Mouse (Mus musculus) hindbrain, embryonic 15.5 days (tissue): Measurements from ENCODE around the gene Dab2ip. TPM values are rescaled to one million over a fixed set of nuclear protein-coding genes. Genes with fewer than 3 reads are reported as not detected.

Experiments
- ATAC-seq: fragments of 200-750 bp; cut with Nextera tagmentation; 2 replicates; pipeline ENCODE4 v1.8.0; 2017; ENCODE audit warnings: low read depth, moderate number of reproducible peaks, moderate TSS enrichment; ENCODE audit not compliant: low FRiP score
- H3K27ac ChIP-seq: fragments of 300-500 bp; sonication (generic); replicated peaks from 2 replicates; pipeline ENCODE4 v1.5.1; 2015; ENCODE audit warnings: mild to moderate bottlenecking, inconsistent platforms
- H3K27me3 ChIP-seq: fragments of 300-500 bp; sonication (generic); 2 replicates; pipeline ENCODE4 v1.6.1; 2015; ENCODE audit warnings: control low read depth, inconsistent platforms
- H3K36me3 ChIP-seq: fragments of 300-500 bp; sonication (generic); 2 replicates; pipeline ENCODE4 v1.6.1; 2015; ENCODE audit warnings: control low read depth, inconsistent platforms
- H3K4me1 ChIP-seq: fragments of 300-500 bp; sonication (generic); replicated peaks from 2 replicates; pipeline ENCODE4 v1.6.1; 2015; ENCODE audit warnings: control low read depth, inconsistent platforms
- H3K4me2 ChIP-seq: fragments of 300-500 bp; sonication (generic); 2 replicates; pipeline ENCODE4 v1.6.1; 2015; ENCODE audit warnings: moderate library complexity, mild to moderate bottlenecking, inconsistent platforms
- H3K4me3 ChIP-seq: fragments of 300-500 bp; sonication (generic); 2 replicates; pipeline ENCODE4 v1.5.1; 2015; ENCODE audit warnings: mild to moderate bottlenecking, inconsistent platforms
- H3K9ac ChIP-seq: fragments of 300-500 bp; sonication (generic); 2 replicates; pipeline ENCODE4 v1.6.1; 2015; ENCODE audit warnings: inconsistent platforms
- H3K9me3 ChIP-seq: fragments of 300-500 bp; sonication (generic); 2 replicates; pipeline ENCODE4 v1.6.1; 2016; ENCODE audit warnings: control low read depth, inconsistent platforms
- WGBS: fragments of 180-500 bp; shearing (Covaris S2); methylation state at CpG from one replicate; pipeline ENCODE4 v1.1.7; 2015; 5-methylcytosine and 5-hydroxymethylcytosine counted together
- polyA plus RNA-seq: library from polyadenylated mRNA; unstranded; fragments of >200 nt; fragmentation: Nextera tagmentation; extraction: Ambion mirVana; gene quantifications from 2 replicates; pipeline ENCODE4 v1.2.1, GENCODE M21; 2015

The Dab2ip gene
- polyA plus RNA-seq, 1 experiment from 2014 or later, result 70.7 TPM

DNA sequence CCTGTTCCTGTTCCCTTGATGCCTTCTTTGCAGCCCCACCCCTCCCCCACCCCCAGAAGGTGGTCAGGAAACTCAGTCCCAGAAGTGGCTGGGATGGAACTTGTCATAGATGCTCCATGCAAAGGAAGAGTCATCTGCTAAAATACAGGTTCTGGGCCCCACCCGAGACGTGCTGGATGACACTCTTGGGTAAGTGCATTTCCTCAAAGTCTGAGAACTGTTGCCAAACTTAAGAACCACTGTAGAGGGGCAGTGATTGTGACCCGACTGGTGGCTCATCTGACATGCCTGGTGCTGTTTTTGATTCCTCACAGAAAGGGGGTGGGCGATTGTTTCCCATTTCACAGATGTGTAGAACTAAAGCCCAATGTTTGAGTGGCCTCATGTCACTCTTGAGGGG lies 111.7 kb downstream of the Dab2ip start:
- WGBS, result 79% methylated on average over 4 of the region's 4 CpGs
- no peak overlapping the region for H3K4me3 ChIP-seq
- no peak overlapping the region for H3K27ac ChIP-seq
- H3K4me1 ChIP-seq, result peaks cover 94% of the 10 kb centered on the region
- H3K4me2 ChIP-seq, result no peak overlapping the region
- H3K36me3 ChIP-seq, result no peaks in the 10 kb centered on the region
- no peak for ATAC-seq
- no peak overlapping the region for H3K9ac ChIP-seq
- no peaks in the 10 kb centered on the region for H3K27me3 ChIP-seq
- H3K9me3 ChIP-seq, result no peaks in the 10 kb centered on the region

DNA sequence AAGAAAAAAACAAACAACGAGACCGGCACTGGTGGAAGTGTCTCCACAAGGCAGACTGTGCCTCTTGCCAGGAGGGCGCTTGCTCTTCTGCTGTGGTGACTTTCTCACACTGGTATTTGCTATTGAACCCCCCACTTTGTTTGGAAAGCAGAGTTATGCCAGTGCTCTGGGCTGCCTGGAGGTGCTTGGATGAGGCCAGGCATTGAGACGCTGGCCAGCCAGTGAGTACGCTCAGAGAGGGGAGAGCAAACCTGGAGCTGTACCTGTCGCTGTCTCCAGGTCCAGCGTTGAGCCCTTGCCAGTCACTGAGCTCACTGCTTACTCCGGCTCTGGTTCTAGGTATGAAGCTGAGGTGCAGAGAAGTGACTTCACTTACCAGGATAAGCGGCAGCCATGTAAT lies 112.2 kb downstream of the Dab2ip start:
- Histone ChIP-seq H3K4me3 (no peak overlapping the region), H3K27me3 (no peaks in the 10 kb centered on the region), H3K4me1 (peaks cover 94% of the 10 kb centered on the region), H3K36me3 (no peaks in the 10 kb centered on the region), H3K4me2 (no peak overlapping the region), H3K9ac (no peak overlapping the region), H3K27ac (no peak overlapping the region), H3K9me3 (no peaks in the 10 kb centered on the region)
- whole genome bisulfite sequencing, result 84% methylated on average over 9 of the region's 9 CpGs
- no peak for ATAC-seq

DNA sequence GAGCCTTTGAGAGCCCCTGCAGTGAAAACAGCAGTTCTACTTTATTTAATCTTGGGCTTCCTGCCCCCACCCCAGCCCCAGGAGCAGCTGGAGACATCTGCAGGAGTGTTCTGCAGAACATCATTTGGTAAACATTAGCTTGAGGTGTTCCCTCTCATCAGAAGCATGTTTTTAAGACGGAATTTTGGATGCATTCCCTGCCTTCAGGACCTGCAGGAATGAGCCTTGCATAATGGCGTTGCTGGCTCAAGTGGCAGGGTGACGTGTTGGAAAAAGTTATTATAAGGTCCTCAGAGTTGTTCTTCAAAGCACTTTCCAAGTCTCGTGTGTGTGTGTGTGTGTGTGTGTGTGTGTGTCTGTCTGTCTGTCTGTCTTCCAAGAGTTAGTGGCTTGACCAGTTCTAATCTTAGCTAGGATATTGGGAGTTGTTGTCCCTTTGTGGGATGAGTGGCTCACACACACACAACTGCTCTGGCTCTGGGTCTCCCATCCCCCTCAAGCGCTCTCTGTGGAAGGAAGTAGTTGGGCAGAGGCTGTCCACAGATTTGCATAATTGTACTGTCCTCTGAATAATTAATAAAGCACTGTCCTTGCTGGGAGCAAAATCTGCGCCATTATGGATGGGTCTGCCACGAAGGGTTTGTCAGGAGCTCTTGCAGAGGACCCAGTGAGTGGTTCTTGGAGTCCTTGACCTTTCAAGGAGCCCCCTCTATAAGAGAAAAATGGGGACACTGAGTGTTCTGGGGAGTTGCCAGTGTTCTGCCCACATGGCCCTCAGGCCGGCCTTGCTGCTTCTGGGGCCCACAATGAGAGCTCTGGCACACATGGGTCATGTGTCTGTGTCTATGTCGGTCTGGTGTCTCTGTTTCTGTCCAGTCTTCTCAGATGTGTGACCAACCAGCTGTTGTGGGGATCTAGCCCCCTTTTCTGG lies 114.2 kb downstream of the Dab2ip start:
- WGBS, result 53% methylated on average over 9 of the region's 9 CpGs
- no peak overlapping the region for H3K27ac ChIP-seq
- H3K9me3 ChIP-seq, result no peaks in the 10 kb centered on the region
- no peaks in the 10 kb centered on the region for H3K27me3 ChIP-seq
- no peak overlapping the region for H3K9ac ChIP-seq
- H3K4me3 ChIP-seq, result no peak overlapping the region
- ATAC-seq, result no peak
- no peaks in the 10 kb centered on the region for H3K36me3 ChIP-seq
- H3K4me1 ChIP-seq, result peaks cover 98% of the 10 kb centered on the region
- H3K4me2 ChIP-seq, result no peak overlapping the region

DNA sequence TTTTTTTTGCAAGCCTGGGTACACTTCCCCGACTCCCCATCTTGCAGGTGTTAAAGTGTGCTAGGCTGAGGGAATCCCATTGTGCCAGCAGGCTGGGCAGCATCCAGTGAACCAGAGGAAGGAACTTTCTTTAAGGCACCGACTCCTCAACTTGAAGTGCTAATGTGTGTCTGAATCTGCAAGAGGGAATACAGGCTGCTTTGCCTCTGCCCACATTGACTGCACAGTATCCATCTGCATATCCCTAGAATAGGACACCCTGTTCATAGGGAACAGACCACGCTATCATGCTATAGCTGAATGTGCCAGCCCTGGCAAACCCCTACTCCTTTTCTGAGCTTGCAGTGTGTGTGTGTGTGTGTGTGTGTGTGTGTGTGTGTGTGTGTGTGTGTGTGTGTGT lies 115.1 kb downstream of the Dab2ip start:
- Histone ChIP-seq H3K4me2 (no peak overlapping the region), H3K4me3 (no peak overlapping the region), H3K4me1 (peaks cover 98% of the 10 kb centered on the region), H3K27ac (no peak overlapping the region), H3K9me3 (no peaks in the 10 kb centered on the region), H3K36me3 (no peaks in the 10 kb centered on the region), H3K9ac (no peak overlapping the region), H3K27me3 (no peaks in the 10 kb centered on the region)
- 83% methylated on average over 3 of the region's 3 CpGs for WGBS
- ATAC-seq, result no peak

DNA sequence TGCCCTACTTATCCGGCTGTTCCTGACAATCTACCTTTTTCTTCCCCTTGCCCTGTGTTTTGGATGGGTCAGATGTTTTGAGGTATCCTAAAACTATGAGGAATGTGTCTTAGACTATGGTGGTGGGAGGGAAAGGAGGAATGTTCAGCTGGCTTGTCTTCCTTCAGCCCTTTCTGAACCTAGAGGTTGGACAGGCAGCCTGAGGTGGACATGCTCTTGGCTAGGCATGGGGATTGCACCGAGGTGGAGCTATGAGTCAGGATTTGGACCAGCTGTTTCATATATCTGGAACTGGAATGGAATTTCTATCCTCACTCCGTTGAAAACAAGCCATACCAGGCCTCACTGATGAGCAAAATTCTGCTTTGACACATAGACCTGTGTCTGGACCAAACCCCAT lies 115.9 kb downstream of the Dab2ip start:
- Histone ChIP-seq H3K9ac (no peak overlapping the region), H3K4me3 (no peak overlapping the region), H3K4me1 (peaks cover 98% of the 10 kb centered on the region), H3K4me2 (no peak overlapping the region), H3K27ac (no peak overlapping the region), H3K36me3 (no peaks in the 10 kb centered on the region), H3K27me3 (no peaks in the 10 kb centered on the region), H3K9me3 (no peaks in the 10 kb centered on the region)
- ATAC-seq, result no peak
- WGBS, result 69% methylated on average over 3 of the region's 3 CpGs

DNA sequence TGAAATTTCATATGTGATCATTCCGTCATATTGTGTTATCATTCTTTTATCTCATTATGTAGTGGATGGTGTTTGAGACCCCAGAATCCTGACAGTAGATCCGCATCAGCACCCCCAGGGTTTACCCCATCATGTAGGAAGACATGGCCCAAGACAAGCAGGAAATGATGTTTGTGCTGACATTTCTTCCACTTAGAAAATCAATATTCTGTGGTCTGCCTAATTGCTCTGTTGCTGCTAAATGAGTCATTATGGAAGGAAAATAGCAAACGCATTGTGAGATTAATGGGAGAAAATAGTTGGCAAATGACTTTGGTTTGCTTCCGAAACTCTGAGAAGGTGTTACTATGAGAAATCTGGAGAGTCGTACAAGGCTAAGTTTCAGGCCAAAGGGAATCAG lies 116.4 kb downstream of the Dab2ip start:
- Histone ChIP-seq H3K36me3 (no peaks in the 10 kb centered on the region), H3K9ac (no peak overlapping the region), H3K4me3 (no peak overlapping the region), H3K27ac (no peak overlapping the region), H3K4me2 (no peak overlapping the region), H3K4me1 (peaks cover 98% of the 10 kb centered on the region), H3K27me3 (no peaks in the 10 kb centered on the region), H3K9me3 (no peaks in the 10 kb centered on the region)
- WGBS, result 69% methylated on average over 5 of the region's 5 CpGs
- no peak for ATAC-seq

DNA sequence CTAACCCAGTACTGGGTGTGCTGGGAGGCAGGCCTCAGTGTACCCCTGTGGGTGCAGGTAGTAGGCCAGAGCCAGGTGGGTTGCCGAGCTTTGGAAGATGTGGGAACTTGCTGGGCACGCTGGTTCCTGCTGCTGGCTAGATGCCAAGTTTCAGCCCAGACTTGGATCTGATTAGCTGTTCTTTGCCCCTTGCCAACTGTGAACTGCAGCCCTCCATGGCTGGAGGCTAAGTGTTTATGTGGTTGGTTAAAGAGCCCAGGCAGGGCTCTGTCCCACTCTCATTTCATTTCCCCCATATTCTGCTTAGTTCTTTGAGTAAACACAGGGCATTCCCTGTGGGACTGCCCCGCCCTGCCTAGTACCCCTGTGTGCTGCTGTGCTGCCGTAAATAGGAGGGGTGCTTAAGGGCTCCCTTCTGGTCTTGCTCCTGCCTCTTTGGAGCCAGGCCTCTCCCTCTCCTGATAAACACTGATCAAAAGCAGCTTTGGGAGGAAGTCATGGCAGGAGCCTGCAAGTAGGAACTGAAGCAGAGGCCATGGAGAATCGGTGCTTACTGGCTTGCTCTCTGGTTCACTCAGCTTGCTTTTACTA lies 118.1 kb downstream of the Dab2ip start:
- 34% methylated on average over 5 of the region's 5 CpGs for WGBS
- no peak overlapping the region for H3K9ac ChIP-seq
- no peak for ATAC-seq

DNA sequence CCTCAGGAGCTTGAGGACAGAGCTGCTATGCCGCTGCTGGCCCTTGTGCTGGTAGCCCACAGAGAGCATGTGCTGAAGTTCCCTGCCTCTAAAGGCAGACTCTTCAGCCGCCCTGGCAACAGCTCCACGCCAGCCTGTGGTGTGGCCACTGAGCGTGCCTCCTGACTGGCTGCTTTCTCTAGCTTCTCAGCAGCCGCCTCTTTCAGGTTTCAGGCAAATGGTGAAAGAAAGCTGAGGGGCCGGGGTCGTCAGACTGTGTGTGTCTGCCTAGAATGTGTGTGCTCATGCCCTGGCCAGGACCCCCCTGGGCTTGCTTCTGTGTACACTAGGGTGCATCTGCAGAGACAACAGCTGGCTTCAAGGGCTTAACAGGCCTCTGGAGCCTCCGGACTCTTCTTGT lies 119.8 kb downstream of the Dab2ip start:
- WGBS, result 6% methylated on average over 8 of the region's 8 CpGs
- no peaks in the 10 kb centered on the region for H3K27me3 ChIP-seq
- no peaks in the 10 kb centered on the region for H3K9me3 ChIP-seq
- peak overlapping the region; percentile 78 for H3K27ac ChIP-seq
- H3K4me1 ChIP-seq, result peaks cover 94% of the 10 kb centered on the region
- peak; percentile 72 for ATAC-seq
- H3K4me3 ChIP-seq, result no peak overlapping the region
- H3K9ac ChIP-seq, result no peak overlapping the region
- H3K36me3 ChIP-seq, result no peaks in the 10 kb centered on the region
- peak overlapping the region; percentile 3; the same call in 1 of the 2 replicates for H3K4me2 ChIP-seq

More for the DNA sequence above, 118.1 kb downstream of the Dab2ip start:
- H3K4me3 ChIP-seq, result no peak overlapping the region
- no peaks in the 10 kb centered on the region for H3K27me3 ChIP-seq
- H3K27ac ChIP-seq, result peak overlapping the region; percentile 70
- no peaks in the 10 kb centered on the region for H3K36me3 ChIP-seq
- peaks cover 98% of the 10 kb centered on the region for H3K4me1 ChIP-seq
- H3K4me2 ChIP-seq, result no peak overlapping the region
- H3K9me3 ChIP-seq, result no peaks in the 10 kb centered on the region

DNA sequence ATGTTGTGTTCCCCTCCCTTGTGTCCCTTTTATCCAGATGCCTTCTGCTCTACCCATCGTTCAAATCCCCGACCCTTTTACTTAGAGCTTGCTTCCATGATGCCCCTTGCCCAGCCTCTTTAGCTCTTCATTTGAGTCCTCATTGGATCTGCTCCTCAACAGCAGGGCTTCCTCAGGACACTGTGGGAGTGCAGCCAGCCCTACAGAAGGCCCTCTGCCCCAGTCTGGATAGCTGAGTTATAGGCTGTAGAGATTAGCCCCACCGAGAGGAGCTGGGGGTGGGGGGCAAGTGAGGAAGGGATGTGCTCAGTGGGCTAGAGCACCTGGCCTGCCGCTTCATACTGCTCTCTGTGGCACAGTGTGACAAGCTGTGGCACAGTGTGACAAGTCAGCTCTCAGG lies 120.4 kb downstream of the Dab2ip start:
- Histone ChIP-seq H3K27ac (peak overlapping the region; percentile 78), H3K9ac (no peak overlapping the region), H3K27me3 (no peaks in the 10 kb centered on the region), H3K36me3 (no peaks in the 10 kb centered on the region), H3K4me1 (peaks cover 94% of the 10 kb centered on the region), H3K9me3 (no peaks in the 10 kb centered on the region), H3K4me2 (no peak overlapping the region), H3K4me3 (no peak overlapping the region)
- 33% methylated on average over 4 of the region's 4 CpGs for WGBS
- no peak for ATAC-seq

DNA sequence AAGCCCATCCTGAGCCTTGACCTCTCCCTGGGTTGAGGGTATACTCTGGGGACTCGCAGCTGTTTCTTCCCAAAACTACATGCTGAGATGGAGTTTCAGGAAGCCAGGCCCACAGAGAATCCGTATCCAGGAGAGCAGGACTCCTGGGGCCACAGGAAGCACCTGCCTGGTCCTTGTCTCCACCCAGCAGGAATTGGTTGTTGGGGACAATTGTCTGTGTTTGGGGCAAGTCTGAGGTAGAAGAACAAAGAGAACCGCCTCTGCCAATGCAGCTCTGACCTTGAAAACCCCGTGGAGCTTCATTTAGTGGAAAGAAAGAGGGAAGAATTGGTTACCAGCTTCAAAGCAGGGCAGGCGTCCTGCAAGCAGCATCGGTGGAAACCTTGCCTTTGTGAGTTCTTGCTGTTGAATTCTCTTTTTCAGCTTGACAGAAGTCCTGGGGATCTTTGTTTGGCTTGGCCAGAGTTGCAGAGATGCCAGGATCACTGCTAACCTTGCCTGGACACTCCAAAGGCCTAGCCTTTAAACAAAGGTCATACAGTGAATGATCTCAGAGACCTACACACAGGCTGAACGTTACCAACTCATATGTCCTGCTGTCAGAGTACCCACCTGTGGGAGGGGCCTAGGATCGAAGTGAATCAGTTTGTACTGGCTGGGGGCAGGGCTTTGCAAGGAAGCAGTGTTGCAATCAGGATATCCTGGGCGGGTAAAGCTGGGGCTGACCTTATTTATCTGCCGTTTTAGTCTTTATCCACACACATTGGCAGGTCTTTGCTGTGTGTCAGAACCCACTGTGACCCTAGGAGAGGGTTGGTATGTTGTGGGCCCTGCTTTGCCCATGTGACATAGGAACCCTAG lies 122.0 kb downstream of the Dab2ip start:
- Histone ChIP-seq H3K4me2 (no peak overlapping the region), H3K9ac (no peak overlapping the region), H3K27me3 (no peaks in the 10 kb centered on the region), H3K4me1 (peaks cover 95% of the 10 kb centered on the region), H3K27ac (peak overlapping the region; percentile 10; the same call in 1 of the 2 replicates), H3K9me3 (no peaks in the 10 kb centered on the region), H3K36me3 (no peaks in the 10 kb centered on the region), H3K4me3 (no peak overlapping the region)
- no peak for ATAC-seq
- WGBS, result 22% methylated on average over 10 of the region's 10 CpGs

DNA sequence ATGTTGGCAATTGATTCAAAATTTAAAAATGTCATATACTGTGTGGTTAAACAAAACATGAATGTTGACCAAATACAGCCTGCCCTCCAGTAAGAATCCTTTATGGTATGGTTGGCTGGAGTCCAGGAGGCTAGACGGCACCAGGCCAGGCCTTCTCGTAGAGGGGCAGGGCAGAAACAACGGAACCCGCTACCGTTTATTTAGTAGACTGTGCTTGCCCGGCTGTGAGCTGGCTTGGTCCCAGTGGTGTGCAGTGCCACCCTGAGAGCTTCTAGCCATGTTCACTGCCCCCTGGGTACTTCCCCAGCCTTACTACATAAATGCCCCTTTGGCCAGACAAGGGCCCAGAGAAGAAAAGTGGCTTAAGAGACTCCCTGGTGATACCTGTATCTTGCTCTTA lies 122.8 kb downstream of the Dab2ip start:
- H3K4me2 ChIP-seq, result no peak overlapping the region
- H3K9me3 ChIP-seq, result no peaks in the 10 kb centered on the region
- H3K36me3 ChIP-seq, result no peaks in the 10 kb centered on the region
- H3K4me1 ChIP-seq, result peaks cover 95% of the 10 kb centered on the region
- no peak for ATAC-seq
- peak overlapping the region; percentile 36; the same call in 1 of the 2 replicates for H3K27ac ChIP-seq
- 37% methylated on average over 6 of the region's 6 CpGs for WGBS
- no peaks in the 10 kb centered on the region for H3K27me3 ChIP-seq
- H3K4me3 ChIP-seq, result no peak overlapping the region
- no peak overlapping the region for H3K9ac ChIP-seq

DNA sequence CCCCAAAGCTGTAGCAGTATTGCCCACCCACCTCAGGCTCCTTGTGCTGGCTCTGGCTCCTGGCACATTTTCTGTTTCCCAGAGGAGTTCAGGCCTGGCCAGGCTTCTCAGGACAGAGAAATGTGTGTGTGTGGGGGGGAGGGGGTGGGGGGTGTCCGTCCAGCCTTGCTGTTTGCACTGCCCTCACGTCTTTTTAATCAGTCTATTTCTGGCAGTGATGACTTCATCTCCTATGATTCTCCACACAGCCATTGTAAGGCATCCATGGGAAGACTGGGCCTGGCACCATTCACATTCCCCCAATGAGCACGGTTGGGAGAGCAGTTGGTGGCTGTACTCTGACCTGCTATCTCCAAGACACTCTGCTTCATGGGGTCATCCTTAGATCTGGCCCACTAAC lies 125.9 kb downstream of the Dab2ip start:
- no peak overlapping the region for H3K4me2 ChIP-seq

More for the DNA sequence above, 125.9 kb downstream of the Dab2ip start:
- 14% methylated on average over 3 of the region's 3 CpGs for WGBS
- Histone ChIP-seq H3K4me3 (no peak overlapping the region), H3K4me1 (peaks cover 91% of the 10 kb centered on the region), H3K9me3 (no peaks in the 10 kb centered on the region), H3K36me3 (no peaks in the 10 kb centered on the region), H3K9ac (no peak overlapping the region), H3K27me3 (no peaks in the 10 kb centered on the region), H3K27ac (0 out of 2 replicates have a peak overlapping the region, but pooled peaks have one; percentile 49)
- ATAC-seq, result no peak
